Mouse (Mus musculus) midbrain, embryonic 14.5 days (tissue): ENCODE results near the gene H6pd. TPM values are rescaled to one million over a fixed set of nuclear protein-coding genes. Genes with fewer than 3 reads are reported as not detected.

ENCODE experiments used
- ATAC-seq: fragments of 200-750 bp; cut with Nextera tagmentation; 2 replicates; pipeline ENCODE4 v1.8.0; 2017; ENCODE audit warnings: moderate number of reproducible peaks, moderate library complexity; ENCODE audit not compliant: low FRiP score, low TSS enrichment
- DNase-seq: peaks from one replicate; pipeline ENCODE4 v3.0.0-alpha.2; 2015
- H3K27ac ChIP-seq: fragments of 300-500 bp; sonication (generic); replicated peaks from 2 replicates; pipeline ENCODE4 v1.5.1; 2014; ENCODE audit warnings: mild to moderate bottlenecking, low read depth, low read length, moderate library complexity
- H3K27me3 ChIP-seq: fragments of 300-500 bp; sonication (generic); 2 replicates; pipeline ENCODE4 v1.6.1; 2014; ENCODE audit warnings: low read length, control low read depth, mixed read lengths; ENCODE audit not compliant: control insufficient read depth, insufficient read depth
- H3K36me3 ChIP-seq: fragments of 300-500 bp; sonication (generic); 2 replicates; pipeline ENCODE4 v1.6.1; 2014; ENCODE audit warnings: low read length, control low read depth; ENCODE audit not compliant: control insufficient read depth, insufficient read depth
- H3K4me1 ChIP-seq: fragments of 300-500 bp; sonication (generic); 2 replicates; pipeline ENCODE4 v1.6.1; 2014; ENCODE audit warnings: mild to moderate bottlenecking, antibody characterized with exemption, low read length, control low read depth; ENCODE audit not compliant: control insufficient read depth, insufficient read depth
- H3K4me2 ChIP-seq: fragments of 300-500 bp; sonication (generic); 2 replicates; pipeline ENCODE4 v1.6.1; 2014; ENCODE audit warnings: mild to moderate bottlenecking, low read length, moderate library complexity
- H3K4me3 ChIP-seq: fragments of 300-500 bp; sonication (generic); replicated peaks from 2 replicates; pipeline ENCODE4 v1.5.1; 2014; ENCODE audit warnings: low read depth, low read length
- H3K9ac ChIP-seq: fragments of 300-500 bp; sonication (generic); replicated peaks from 2 replicates; pipeline ENCODE4 v1.6.1; 2014; ENCODE audit warnings: mild to moderate bottlenecking, low read length, moderate library complexity
- H3K9me3 ChIP-seq: fragments of 300-500 bp; sonication (generic); 2 replicates; pipeline ENCODE4 v1.6.1; 2016; ENCODE audit warnings: low read length, control low read depth, mixed read lengths; ENCODE audit not compliant: control insufficient read depth
- WGBS: fragments of 180-500 bp; shearing (Covaris S2); extraction: QIAGEN DNeasy Blood & Tissue Kit; methylation state at CpG from one replicate; pipeline ENCODE4 v1.1.7; 2014; 5-methylcytosine and 5-hydroxymethylcytosine counted together
- polyA plus RNA-seq: library from polyadenylated mRNA; unstranded; fragments of >200 nt; fragmentation: Nextera tagmentation; extraction: Ambion mirVana; gene quantifications from 2 replicates; pipeline ENCODE4 v1.2.1, GENCODE M21; 2014

Gene H6pd
- polyA plus RNA-seq, 1 experiment from 2014 or later = 1.7 TPM

DNA sequence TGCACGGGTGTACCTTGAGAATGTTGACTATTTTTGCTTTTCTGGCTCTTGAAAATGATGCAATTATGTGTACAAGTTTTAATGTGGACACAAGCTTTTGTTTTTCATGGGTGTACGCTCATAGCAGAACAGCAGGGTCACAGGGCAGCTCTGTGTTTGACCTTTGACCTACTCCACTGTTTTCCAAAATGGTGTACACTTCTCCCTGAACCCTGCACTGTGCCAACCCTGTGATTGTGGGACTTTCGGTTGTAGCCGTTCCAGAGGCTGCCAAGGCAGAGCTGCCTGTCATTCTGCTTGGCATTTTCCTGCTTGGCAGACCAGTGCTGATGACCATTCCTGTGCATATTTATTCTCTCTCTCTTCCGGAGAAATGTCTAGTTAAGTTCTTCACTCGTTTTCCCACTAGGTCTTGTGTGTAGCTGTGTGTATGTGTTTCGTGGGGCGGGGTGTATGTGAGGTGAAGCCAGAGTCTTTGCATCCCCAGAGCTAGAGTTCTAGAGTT, 4.4 kb upstream of the H6pd start:
- no peak overlapping the region for H3K9ac ChIP-seq
- no peaks in the 10 kb centered on the region for H3K36me3 ChIP-seq
- H3K9me3 ChIP-seq = no peaks in the 10 kb centered on the region
- H3K4me1 ChIP-seq = no peaks in the 10 kb centered on the region
- DNase-seq (no peak), ATAC-seq (no peak)
- no peak overlapping the region for H3K4me3 ChIP-seq
- H3K27me3 ChIP-seq = no peaks in the 10 kb centered on the region
- 85% methylated on average over 8 of the region's 8 CpGs for WGBS
- no peak overlapping the region for H3K4me2 ChIP-seq
- H3K27ac ChIP-seq = no peak overlapping the region

DNA sequence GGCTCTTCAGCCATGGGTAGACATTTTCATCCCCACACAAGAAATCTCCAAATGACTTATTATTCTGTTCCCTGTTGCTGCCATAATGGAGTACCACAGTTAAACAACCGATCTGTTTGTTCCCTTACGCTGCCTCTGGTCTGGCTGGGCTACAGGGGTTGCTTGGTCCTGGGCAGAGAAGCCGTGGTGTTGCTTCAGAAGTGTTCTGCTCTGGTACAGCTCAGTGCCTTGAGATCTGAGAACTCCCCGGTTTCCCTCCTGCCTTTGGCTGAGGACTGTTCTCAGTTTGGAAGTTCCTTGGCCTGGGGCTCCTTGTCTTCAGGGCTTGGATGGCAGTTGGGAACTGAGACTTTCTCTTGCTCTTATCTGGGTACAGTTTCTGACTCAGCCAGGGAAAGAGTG, 3.5 kb upstream of the H6pd start:
- 80% methylated on average over 4 of the region's 4 CpGs for WGBS
- Histone ChIP-seq H3K4me3 (no peak overlapping the region), H3K36me3 (no peaks in the 10 kb centered on the region), H3K4me2 (no peak overlapping the region), H3K4me1 (no peaks in the 10 kb centered on the region), H3K27me3 (no peaks in the 10 kb centered on the region), H3K9me3 (no peaks in the 10 kb centered on the region), H3K9ac (no peak overlapping the region), H3K27ac (no peak overlapping the region)
- DNase-seq (no peak), ATAC-seq (no peak)

DNA sequence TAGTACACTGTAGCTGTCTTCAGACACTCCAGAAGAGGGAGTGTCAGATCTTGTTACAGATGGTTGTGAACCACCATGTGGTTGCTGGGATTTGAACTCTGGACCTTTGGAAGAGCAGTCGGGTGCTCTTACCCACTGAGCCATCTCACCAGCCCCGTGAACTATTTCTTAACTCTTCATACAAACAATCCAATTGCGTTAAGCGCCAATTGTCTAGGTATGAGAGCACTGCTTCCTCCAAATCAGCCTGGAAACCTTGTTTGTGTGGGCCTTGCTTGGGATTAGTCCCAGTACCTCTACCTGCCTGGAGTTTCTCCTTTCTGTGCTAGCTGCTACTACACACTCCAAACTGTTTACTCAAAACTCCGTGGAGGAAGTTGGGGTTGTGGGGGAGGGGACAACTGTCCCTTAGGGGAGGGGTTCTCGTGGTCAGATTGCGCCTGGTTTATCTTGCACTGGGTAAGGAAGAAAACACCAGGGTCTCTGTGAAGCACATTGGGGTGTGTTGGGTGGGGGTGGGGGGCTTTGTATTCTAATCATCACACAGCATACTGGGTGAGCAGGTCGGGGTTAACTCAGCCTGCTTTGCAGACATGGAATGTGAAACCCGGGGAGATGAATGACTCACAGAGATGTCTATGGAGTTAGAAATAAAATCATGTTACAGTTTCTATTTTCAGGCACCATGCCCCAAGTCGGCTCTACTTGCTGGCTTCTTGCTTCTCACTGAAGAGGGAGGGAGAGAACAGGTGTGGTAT, 2.9 kb upstream of the H6pd start:
- no peaks in the 10 kb centered on the region for H3K4me1 ChIP-seq
- H3K9ac ChIP-seq = no peak overlapping the region
- H3K9me3 ChIP-seq = no peaks in the 10 kb centered on the region
- ATAC-seq = no peak
- H3K27me3 ChIP-seq = no peaks in the 10 kb centered on the region
- H3K36me3 ChIP-seq = no peaks in the 10 kb centered on the region
- DNase-seq = no peak
- WGBS = 57% methylated on average over 10 of the region's 10 CpGs
- H3K4me2 ChIP-seq = no peak overlapping the region
- no peak overlapping the region for H3K27ac ChIP-seq
- no peak overlapping the region for H3K4me3 ChIP-seq

DNA sequence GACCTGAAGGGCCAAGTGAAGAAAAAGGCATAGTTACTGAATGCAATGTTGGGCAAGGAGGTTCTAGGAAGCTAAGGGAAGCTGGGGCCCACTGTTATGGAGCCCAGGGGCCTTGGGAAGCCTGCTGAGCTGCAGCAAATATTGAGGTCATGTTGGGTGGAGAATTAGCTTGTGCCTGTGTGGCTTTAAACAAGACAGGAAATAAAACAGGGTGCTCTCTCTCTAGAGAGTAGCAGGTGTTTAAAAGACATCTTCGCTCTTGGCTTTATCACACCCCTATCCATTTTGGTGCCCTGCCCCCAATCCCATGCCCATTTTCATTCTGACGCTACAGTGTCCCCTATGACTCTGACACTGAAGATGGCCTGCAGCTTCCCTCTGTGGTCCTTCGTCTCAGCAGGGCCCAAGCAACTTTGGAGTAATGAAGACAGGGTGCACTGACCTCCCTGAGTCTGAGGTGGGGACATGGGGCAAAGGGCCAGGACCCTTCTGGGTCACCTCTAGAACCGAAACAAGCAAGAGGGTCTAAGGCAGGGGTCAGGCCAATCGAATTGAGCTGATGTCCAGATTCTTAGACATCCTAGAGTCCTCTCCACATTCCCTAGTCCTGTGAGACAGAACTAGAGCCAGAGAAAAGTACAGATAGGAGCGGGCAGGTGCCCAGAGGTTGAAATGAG, 1.4 kb upstream of the H6pd start:
- Histone ChIP-seq H3K36me3 (no peaks in the 10 kb centered on the region), H3K4me1 (no peaks in the 10 kb centered on the region), H3K4me3 (no peak overlapping the region), H3K27ac (no peak overlapping the region), H3K9me3 (no peaks in the 10 kb centered on the region), H3K27me3 (no peaks in the 10 kb centered on the region), H3K9ac (no peak overlapping the region), H3K4me2 (no peak overlapping the region)
- ATAC-seq (no peak), DNase-seq (no peak)
- WGBS = 85% methylated on average over 6 of the region's 6 CpGs

DNA sequence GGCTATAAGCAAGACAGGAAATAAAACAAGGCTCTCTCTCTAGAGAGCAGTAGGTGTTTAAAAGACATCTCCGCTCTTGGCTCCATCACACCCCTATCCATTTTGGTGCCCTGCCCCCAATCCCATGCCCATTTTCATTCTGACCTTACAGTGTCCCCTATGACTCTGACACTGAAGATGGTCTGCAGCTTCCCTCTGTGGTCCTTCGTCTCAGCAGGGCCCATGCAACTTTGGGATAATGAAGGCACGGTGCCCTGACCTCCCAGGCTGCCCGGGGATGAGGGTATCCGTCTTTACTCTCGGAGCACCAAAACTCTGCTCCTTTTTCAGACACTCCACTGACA, 736 bp upstream of the H6pd start:
- 81% methylated on average over 6 of the region's 6 CpGs for WGBS
- no peak for DNase-seq
- H3K4me2 ChIP-seq = no peak overlapping the region
- H3K9me3 ChIP-seq = no peaks in the 10 kb centered on the region
- no peak for ATAC-seq
- H3K9ac ChIP-seq = no peak overlapping the region
- no peak overlapping the region for H3K27ac ChIP-seq
- no peaks in the 10 kb centered on the region for H3K36me3 ChIP-seq
- no peaks in the 10 kb centered on the region for H3K4me1 ChIP-seq
- H3K4me3 ChIP-seq = no peak overlapping the region
- H3K27me3 ChIP-seq = no peaks in the 10 kb centered on the region

DNA sequence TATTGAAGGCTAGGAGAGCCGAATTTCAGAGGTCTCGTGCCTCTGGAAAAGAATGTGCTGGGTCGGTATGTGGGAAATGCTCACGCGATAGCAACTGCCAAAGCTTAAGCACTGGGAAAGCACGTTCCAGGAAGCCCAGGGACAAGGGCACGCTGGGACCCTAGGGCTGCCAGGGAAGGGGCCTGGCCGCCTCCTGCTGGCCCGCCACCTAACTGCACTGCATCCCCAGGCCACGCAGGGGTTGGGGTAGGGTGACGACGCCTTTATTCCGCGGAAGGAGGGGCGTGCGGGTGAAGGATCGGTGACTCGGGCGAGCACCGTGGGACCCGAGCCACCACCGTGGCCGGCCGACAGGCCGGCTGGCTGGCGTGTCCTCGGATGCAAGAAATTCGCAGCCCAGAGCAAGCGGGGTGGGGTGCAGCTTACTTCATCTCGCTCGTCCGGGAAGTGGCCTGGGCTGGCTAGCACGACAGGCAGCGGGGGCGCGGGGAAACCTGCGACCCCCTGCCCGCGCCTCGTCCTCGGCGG, 434 bp downstream of the H6pd start:
- no peaks in the 10 kb centered on the region for H3K4me1 ChIP-seq
- under 1% methylated on average over 42 of the region's 42 CpGs for WGBS
- peak overlapping the region; percentile 68 for H3K4me3 ChIP-seq
- H3K4me2 ChIP-seq = peak overlapping the region; percentile 78
- no peaks in the 10 kb centered on the region for H3K27me3 ChIP-seq
- no peaks in the 10 kb centered on the region for H3K36me3 ChIP-seq
- peak; percentile 76 for ATAC-seq
- peak; percentile 84 for DNase-seq
- peak overlapping the region; percentile 76 for H3K9ac ChIP-seq
- H3K27ac ChIP-seq = peak overlapping the region; percentile 84
- H3K9me3 ChIP-seq = no peaks in the 10 kb centered on the region

DNA sequence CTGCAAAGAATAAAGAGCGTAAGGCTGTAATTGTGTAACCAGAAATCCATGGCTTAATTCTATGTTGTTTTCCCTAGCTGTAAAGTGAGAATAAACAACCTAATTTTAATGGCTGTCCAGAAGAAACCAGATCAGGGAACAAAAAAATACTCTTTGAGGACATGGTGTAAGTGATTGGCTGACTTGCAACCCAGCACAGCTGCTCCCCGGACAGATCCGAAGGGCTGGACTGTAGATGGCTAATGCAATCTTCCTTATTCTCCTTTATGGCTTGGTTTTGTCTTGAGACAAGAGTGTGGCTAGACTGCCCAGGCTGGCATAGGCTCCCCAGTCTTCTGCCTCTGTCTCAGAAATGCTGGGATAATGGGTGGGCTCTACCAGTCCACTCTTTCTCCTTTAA, 1.4 kb downstream of the H6pd start:
- Histone ChIP-seq H3K4me1 (no peaks in the 10 kb centered on the region), H3K36me3 (no peaks in the 10 kb centered on the region), H3K27me3 (no peaks in the 10 kb centered on the region), H3K9me3 (no peaks in the 10 kb centered on the region), H3K4me2 (no peak overlapping the region), H3K27ac (no peak overlapping the region), H3K4me3 (no peak overlapping the region), H3K9ac (no peak overlapping the region)
- ATAC-seq (no peak), DNase-seq (no peak)
- 91% methylated on average over 3 of the region's 3 CpGs for WGBS

DNA sequence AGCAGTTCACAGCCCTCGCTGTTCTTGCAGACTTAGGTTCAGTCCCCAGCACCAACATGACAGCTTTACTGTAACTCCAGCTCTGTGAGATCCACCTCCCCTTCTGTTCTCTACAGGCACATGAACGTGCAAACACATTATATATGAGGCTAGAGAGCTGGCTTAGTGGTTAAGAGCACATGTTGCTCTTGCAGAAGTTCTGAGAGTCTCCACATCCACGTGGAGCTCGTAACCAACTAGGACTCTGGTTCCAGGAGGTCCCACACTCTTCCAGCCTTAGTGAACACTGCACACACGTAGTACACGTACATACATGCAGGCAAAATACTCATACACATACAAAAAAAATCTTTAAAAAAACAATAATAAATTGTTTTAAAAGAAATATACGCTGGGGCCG, 1.8 kb downstream of the H6pd start:
- DNase-seq (no peak), ATAC-seq (no peak)
- no peaks in the 10 kb centered on the region for H3K27me3 ChIP-seq
- no peaks in the 10 kb centered on the region for H3K9me3 ChIP-seq
- 86% methylated on average over 8 of the region's 8 CpGs for WGBS
- H3K9ac ChIP-seq = no peak overlapping the region
- no peak overlapping the region for H3K4me2 ChIP-seq
- H3K36me3 ChIP-seq = no peaks in the 10 kb centered on the region
- H3K4me1 ChIP-seq = no peaks in the 10 kb centered on the region
- no peak overlapping the region for H3K27ac ChIP-seq
- H3K4me3 ChIP-seq = no peak overlapping the region
